Mouse (Mus musculus): Measurements from ENCODE around the gene Cd164. TPM values are rescaled to one million over a fixed set of nuclear protein-coding genes. Genes with fewer than 3 reads are reported as not detected.

Gene Cd164
- total RNA-seq, 2 experiments from 2014 or later, result 140 to 155 TPM

Other genes starting within 250 kb of the Cd164 start
- gene Fig4, start 216.2 kb upstream of the Cd164 start, total RNA-seq (2021), result 10 to 100 TPM; 22.6 to 24.3 TPM
- under 1 TPM; 0.05 to 0.07 TPM for gene Ak9, start 215.4 kb upstream of the Cd164 start, total RNA-seq (2021)
- gene Zbtb24, start 69.0 kb upstream of the Cd164 start, total RNA-seq (2021), result 1 to 10 TPM; 9.6 to 9.8 TPM
- 10 to 100 TPM; 20.6 to 20.8 TPM for gene Mical1, start 43.1 kb upstream of the Cd164 start, total RNA-seq (2021)
- gene Smpd2, start 29.0 kb upstream of the Cd164 start, total RNA-seq (2021), result 10 to 100 TPM; 42.8 to 45.3 TPM
- gene Ppil6, start 29.0 kb upstream of the Cd164 start, total RNA-seq (2021), result 1 to 10 TPM; 1.6 to 3.0 TPM
- under 1 TPM; 0.10 to 0.74 TPM for gene Ccdc162, start 197.2 kb downstream of the Cd164 start, total RNA-seq (2021)